Mouse (Mus musculus) left cerebral cortex, postnatal 4 days (tissue): Measurements from ENCODE around the gene Pxn. TPM values are rescaled to one million over a fixed set of nuclear protein-coding genes. Genes with fewer than 3 reads are reported as not detected.

Experiments used
- DNase-seq: peaks from one replicate; pipeline ENCODE4 v3.0.0-alpha.2; 2022
- intact Hi-C: fragments of 180-260 bp; cut with DNase I; formaldehyde crosslinking; loops from one replicate; pipeline ENCODE4 v1.15.1; 2025
- total RNA-seq, 2 experiments: library from RNA; stranded (reverse); gene quantifications; 2 replicates each; pipeline ENCODE4 v1.2.3; 2021

Gene Pxn
- 10 to 100 TPM; 23.9 to 24.7 TPM for total RNA-seq

- intact Hi-C loops: loop anchor here (2.0 to 5.0 kb wide), 2 partner anchors 32 to 51 kb away; partner anchors contain the start of gene Rplp0
- peak; percentile 94 for DNase-seq
These were observed at the start of gene Pxn for GRCm38 (mm10) chr5:115506454-115507201. Gene Pxn (plus strand): TSS chr5:115506676.

GRCm38 (mm10) chr5:115458918-115459317, 47.6 kb upstream of the Pxn start:
- no peak for DNase-seq
- intact Hi-C loops: no loop called here

GRCm38 (mm10) chr5:115464408-115465115, 41.9 kb upstream of the Pxn start:
- no peak for DNase-seq
- intact Hi-C loops: no loop called here

GRCm38 (mm10) chr5:115465642-115466420, 40.6 kb upstream of the Pxn start, which contains the start of gene Pla2g1b:
Gene Pla2g1b (plus strand): TSS chr5:115466262.
- intact Hi-C loops: no loop called here

GRCm38 (mm10) chr5:115469791-115470190, 36.7 kb upstream of the Pxn start:
- no peak for DNase-seq
- intact Hi-C loops: no loop called here

More at GRCm38 (mm10) chr5:115465642-115466420, 40.6 kb upstream of the Pxn start, which contains the start of gene Pla2g1b:
- DNase-seq: no peak

- intact Hi-C loops: no loop called here
- DNase-seq: peak; percentile 59
These were observed 35.5 kb upstream of the Pxn start for GRCm38 (mm10) chr5:115470766-115471531.

- no peak for DNase-seq
- intact Hi-C loops: no loop called here
These were observed 33.3 kb upstream of the Pxn start for GRCm38 (mm10) chr5:115473191-115473590.

- no peak for DNase-seq
- intact Hi-C loops: no loop called here
These were observed 32.2 kb upstream of the Pxn start for GRCm38 (mm10) chr5:115474174-115474828.

- intact Hi-C loops: no loop called here
- peak; percentile 43 for DNase-seq
These were observed 31.0 kb upstream of the Pxn start for GRCm38 (mm10) chr5:115475337-115476106.

- intact Hi-C loops: no loop called here
- no peak for DNase-seq
These were observed 30.3 kb upstream of the Pxn start for GRCm38 (mm10) chr5:115476107-115476727.

GRCm38 (mm10) chr5:115479561-115479960, 26.9 kb upstream of the Pxn start:
- DNase-seq: no peak
- intact Hi-C loops: no loop called here

GRCm38 (mm10) chr5:115480101-115480500, 26.4 kb upstream of the Pxn start:
- intact Hi-C loops: no loop called here
- no peak for DNase-seq

GRCm38 (mm10) chr5:115482390-115483265, 23.8 kb upstream of the Pxn start:
- DNase-seq: no peak
- intact Hi-C loops: no loop called here

GRCm38 (mm10) chr5:115483385-115483784, 23.1 kb upstream of the Pxn start:
- intact Hi-C loops: no loop called here
- DNase-seq: no peak

GRCm38 (mm10) chr5:115483947-115484920, 22.2 kb upstream of the Pxn start, which contains the start of gene Sirt4:
Gene Sirt4 (minus strand): TSS chr5:115484725.
- peak; percentile 74 for DNase-seq
- intact Hi-C loops: no loop called here

- intact Hi-C loops: no loop called here
- no peak for DNase-seq
These were observed 21.5 kb upstream of the Pxn start for GRCm38 (mm10) chr5:115484996-115485395.
